Comparison of ENCODE assay signal across 28 mouse cellular contexts in genomic region chr13:38760261-38760660, GRCm38 (mm10).
"Had no signal": no experiment of that assay in that cellular context is flagged by ENCODE, and none has a peak within 500 bp of the region (broad histone marks: within the 10 kb centered on the region; RNA-seq: fewer than 3 reads in every experiment).

No protein-coding gene starts in this region.

- H3K9ac ChIP-seq: embryonic facial prominence, embryonic 12.5 days; embryonic facial prominence, embryonic 13.5 days; embryonic facial prominence, embryonic 15.5 days; forebrain, embryonic 12.5 days; forebrain, embryonic 13.5 days; forebrain, embryonic 15.5 days; forebrain, postnatal 0 days had no signal

- H3K4me2 ChIP-seq: embryonic facial prominence, embryonic 12.5 days; embryonic facial prominence, embryonic 13.5 days; embryonic facial prominence, embryonic 15.5 days; forebrain, embryonic 12.5 days; forebrain, embryonic 13.5 days; forebrain, embryonic 15.5 days had no signal

- H3K4me3 ChIP-seq: embryonic facial prominence, embryonic 10.5 days; embryonic facial prominence, embryonic 12.5 days; embryonic facial prominence, embryonic 13.5 days; embryonic facial prominence, embryonic 15.5 days; erythroblast, embryonic 14.5 days; forebrain, embryonic 10.5 days; forebrain, embryonic 12.5 days; forebrain, embryonic 13.5 days; forebrain, embryonic 15.5 days; gastrocnemius, adult 2 months; heart, adult 2 months had no signal

- H3K4me1 ChIP-seq: embryonic facial prominence, embryonic 10.5 days; embryonic facial prominence, embryonic 12.5 days; embryonic facial prominence, embryonic 13.5 days; embryonic facial prominence, embryonic 15.5 days; forebrain, embryonic 10.5 days; forebrain, embryonic 13.5 days; forebrain, embryonic 15.5 days had no signal

- H3K27me3 ChIP-seq: embryonic facial prominence, embryonic 12.5 days; embryonic facial prominence, embryonic 13.5 days; embryonic facial prominence, embryonic 15.5 days; forebrain, embryonic 12.5 days; forebrain, embryonic 13.5 days; forebrain, embryonic 15.5 days had no signal

- H3K27ac ChIP-seq: embryonic facial prominence, embryonic 10.5 days; embryonic facial prominence, embryonic 12.5 days; embryonic facial prominence, embryonic 13.5 days; embryonic facial prominence, embryonic 15.5 days; forebrain, embryonic 10.5 days; forebrain, embryonic 12.5 days; forebrain, embryonic 13.5 days; forebrain, embryonic 15.5 days; gastrocnemius, adult 2 months; heart, adult 2 months had no signal

- H3K36me3 ChIP-seq: embryonic facial prominence, embryonic 10.5 days; embryonic facial prominence, embryonic 12.5 days; embryonic facial prominence, embryonic 13.5 days; embryonic facial prominence, embryonic 15.5 days; forebrain, embryonic 10.5 days; forebrain, embryonic 12.5 days; forebrain, embryonic 15.5 days had no signal

- H3K9me3 ChIP-seq: embryonic facial prominence, embryonic 10.5 days; embryonic facial prominence, embryonic 12.5 days; embryonic facial prominence, embryonic 13.5 days; embryonic facial prominence, embryonic 15.5 days; forebrain, embryonic 10.5 days; forebrain, embryonic 12.5 days; forebrain, embryonic 13.5 days; forebrain, embryonic 15.5 days had no signal

- ATAC-seq: forebrain, embryonic 13.5 days; forebrain, embryonic 14.5 days; forebrain, embryonic 15.5 days; forebrain, embryonic 16.5 days; forebrain, postnatal 0 days had no signal

- DNase-seq: cerebellum, adult 2 months; cerebellum, adult 8-10 months; cerebellum, adult 9-10 months; cerebellum, adult 9-11 months; cerebellum, postnatal 10 days; cerebellum, postnatal 14 days; cerebellum, postnatal 25 days; cerebellum, postnatal 36 days; embryo, embryonic 11 days; forebrain, postnatal 0 days; gastrocnemius, adult 2 months; gastrocnemius, postnatal 10 days; gastrocnemius, postnatal 14 days; gastrocnemius, postnatal 25 days; gastrocnemius, postnatal 36 days; heart, adult 18-20 months; heart, adult 2 months had no signal
